Mouse (Mus musculus) layer of hippocampus, postnatal 14 days (tissue): Measurements from ENCODE around the gene M6pr. TPM values are rescaled to one million over a fixed set of nuclear protein-coding genes. Genes with fewer than 3 reads are reported as not detected.
A peak's percentile ranks its signal among the peaks of the same experiment; 100 is the strongest.

Source experiments
- DNase-seq, 2 experiments: peaks; one replicate each; pipeline ENCODE4 v3.0.0; 2021 to 2022; ENCODE audit warnings: low spot score in 2 of 2, mixed read lengths in 1 of 2
- total RNA-seq, 2 experiments: library from RNA; stranded (reverse); gene quantifications; 2 replicates each; pipeline ENCODE4 v1.2.3; 2021

Gene M6pr
- total RNA-seq, 2 experiments from 2014 or later = 55.3 to 57.5 TPM

DNA sequence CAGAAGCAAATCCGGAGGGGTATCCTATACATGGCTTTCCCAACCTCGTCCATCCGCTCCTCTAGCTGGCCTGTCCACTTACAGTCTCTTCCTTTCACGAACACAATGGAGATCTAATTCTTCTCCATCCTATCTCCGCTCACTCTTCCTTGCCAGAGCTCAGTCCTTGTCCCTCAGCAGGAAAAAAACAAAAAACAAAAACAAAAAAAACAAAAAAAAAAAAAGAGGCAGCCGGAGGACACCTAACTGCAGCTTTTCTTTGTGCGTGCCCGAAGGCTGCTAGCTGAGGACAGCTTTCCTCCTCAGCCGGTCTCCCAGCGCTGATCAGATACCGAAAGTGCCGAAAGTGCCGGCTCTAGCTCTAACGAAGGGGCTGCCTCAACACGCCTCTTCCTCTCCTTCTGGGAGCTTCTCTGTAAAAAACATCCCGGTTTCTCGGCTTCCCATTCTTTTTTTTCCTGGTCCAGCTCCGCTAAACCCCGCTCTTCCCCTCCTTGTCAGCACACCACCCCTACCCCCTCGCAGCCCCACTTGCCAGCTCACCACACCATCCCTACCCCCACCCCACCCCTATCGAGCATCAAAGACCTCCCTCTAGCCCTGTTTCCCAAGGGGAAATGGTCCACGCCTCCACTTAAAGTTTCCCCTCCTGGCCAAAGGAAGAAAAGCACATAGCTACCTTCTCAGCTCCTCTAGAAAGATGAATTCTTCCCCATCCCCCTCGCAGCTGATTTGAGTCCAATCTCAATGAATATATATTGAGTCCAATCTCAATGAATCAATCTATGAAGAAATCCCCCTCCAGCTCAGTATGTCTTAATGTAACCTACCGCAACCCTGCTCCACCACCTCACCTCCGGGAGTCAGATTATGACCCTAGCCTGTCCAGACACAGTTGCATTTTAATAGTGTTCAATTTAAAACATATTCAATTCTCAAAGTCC, 11.0 kb upstream of the M6pr start:
- no peak for DNase-seq

GRCm38 (mm10) chr6:122298223-122298609, 10.3 kb upstream of the M6pr start:
- DNase-seq = no peak

DNA sequence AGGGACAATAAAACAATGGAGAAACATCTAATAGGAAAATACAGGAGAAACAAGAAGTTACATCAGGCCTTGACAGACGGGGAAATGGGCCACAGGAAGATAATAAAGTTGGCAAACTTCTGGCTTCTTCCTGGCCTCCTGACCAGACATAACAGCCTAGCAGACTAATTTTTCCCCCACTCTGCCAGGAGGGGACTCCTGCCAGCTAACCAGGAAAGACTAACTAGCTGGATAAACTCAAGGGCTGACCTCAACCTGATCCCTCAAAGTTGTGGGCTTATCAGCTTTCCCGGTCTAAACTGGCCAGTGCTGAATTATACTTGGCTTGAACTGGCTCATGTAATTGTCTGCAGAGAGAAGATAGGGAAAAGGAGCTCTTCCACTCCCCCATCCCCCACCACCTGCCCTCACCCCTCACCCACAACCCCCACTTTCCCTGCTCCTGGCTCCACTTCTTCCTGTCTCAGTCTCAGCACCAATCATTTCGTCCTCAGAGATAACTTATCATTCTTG, 8.8 kb upstream of the M6pr start:
- DNase-seq = no peak

GRCm38 (mm10) chr6:122302121-122302520, 6.4 kb upstream of the M6pr start:
- no peak for DNase-seq

- no peak for DNase-seq
Measured at GRCm38 (mm10) chr6:122302661-122303060, 5.9 kb upstream of the M6pr start.

- no peak for DNase-seq
Measured at GRCm38 (mm10) chr6:122303526-122303925, 5.0 kb upstream of the M6pr start.

DNA sequence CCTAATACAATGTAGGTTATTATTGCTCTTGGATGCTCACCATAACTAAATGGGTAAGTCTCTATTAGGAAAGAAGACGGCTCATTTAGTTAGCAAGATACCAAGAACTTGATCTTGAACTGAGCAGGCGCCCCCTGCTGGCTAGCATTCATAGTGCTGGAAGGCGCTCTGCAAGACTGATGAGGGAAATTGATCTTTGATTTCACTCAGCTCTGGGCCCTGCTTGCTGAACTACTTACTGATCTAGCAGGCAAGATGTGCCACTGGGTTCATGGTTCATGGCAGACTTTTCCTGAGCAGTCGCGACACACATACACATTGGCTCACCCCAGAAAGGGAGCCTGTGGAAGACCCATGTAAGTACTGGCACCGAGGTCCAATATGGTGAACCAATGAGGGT, 4.2 kb upstream of the M6pr start:
- peak; percentile 75 to 83 for DNase-seq

GRCm38 (mm10) chr6:122304790-122305555, 3.5 kb upstream of the M6pr start:
- DNase-seq = no peak

DNA sequence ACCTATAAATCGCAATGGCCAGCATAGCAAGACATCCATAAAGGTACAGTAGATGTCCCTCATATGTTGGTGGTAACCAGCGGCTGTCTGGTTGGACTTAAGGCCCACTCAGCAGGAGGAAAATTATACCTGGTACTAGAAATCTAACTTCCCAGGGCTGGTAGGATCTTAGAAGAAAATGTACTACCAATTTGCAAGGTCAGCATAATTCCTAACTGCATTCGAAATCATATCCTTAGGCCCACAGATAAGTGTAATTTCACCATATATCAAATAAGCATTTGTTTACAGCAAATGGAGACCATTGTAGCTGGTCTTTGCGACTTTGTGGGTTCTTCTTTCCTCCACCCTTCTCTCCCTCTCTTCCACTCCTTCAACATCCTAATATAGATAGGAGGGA, 1.8 kb upstream of the M6pr start:
- DNase-seq = no peak

GRCm38 (mm10) chr6:122308136-122308504, 400 bp upstream of the M6pr start:
- DNase-seq = no peak

DNA sequence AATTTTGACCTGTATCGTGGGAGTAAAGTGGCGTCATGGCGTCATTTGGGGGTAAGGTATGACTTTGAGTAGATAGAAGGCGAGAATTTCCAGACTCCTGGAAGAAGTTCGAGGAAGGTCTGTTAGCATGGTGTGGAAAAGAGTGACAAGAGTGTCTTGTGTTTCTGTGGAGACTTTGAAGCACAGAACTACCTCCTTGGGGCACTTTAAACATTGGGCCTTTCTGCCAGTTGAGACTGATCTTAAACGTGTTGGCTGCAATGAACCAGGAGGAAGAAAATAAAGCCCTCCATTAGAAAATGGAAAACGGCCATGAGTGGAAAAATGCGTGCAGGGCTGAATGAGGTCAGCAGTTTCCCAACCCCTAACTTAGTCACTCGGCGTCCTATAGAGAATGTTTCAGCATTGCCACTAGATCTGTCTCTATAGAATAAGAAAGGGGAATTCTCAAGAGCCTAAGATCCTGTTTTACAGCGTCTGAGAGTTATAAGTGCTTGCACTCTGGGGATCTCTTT, 983 bp downstream of the M6pr start:
- no peak for DNase-seq

DNA sequence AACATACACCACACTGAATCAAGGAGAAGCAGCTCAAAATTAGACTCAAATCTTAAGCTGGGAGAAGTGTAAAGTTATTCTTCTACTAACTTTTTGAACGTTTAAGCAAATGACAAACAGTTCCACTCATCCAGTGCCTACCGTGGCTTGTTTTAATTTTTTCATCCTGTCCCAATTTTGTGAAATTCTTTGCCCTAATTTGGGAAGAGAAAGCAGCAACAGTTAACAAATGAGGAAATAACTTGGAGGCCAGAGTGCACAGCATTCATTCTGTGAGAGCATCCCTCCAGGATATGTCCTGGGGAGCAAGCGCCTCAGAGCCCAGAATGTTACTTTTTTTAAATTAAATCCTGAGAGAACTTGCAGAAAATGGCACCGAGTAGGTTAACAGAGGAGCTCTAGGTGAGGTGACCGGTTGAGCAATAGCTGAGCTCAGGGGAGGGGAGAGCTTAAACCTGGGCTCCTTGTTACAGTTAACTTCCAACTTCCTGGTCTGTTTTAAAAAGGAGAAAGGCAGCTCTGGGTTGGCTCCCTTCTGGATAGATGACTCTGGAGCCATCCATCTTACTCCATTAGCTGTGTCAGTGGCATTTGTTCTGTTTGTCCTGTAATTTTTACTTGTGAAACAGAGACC, 1.8 kb downstream of the M6pr start:
- no peak for DNase-seq

DNA sequence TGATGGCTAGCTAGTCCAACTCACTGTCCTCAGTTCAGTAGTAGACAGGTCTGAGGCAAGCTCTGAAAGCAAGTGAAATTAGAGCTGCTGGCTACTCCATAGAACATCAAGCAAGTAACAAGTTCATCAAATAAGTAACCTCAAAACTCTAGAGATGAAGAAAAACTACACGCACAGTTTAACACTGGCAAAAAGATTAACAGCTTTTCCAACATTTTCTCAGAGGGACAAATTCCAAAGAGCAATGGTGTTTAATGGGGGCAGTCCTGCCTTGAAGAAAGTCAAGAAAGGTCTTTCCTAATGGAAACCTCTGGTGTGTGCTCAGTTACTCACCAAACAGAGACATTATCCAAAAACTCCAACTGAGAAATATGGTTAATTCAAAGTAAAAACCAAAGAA, 10.2 kb downstream of the M6pr start:
- DNase-seq = no peak

GRCm38 (mm10) chr6:122325361-122325975, 16.9 kb downstream of the M6pr start:
- DNase-seq = no peak

DNA sequence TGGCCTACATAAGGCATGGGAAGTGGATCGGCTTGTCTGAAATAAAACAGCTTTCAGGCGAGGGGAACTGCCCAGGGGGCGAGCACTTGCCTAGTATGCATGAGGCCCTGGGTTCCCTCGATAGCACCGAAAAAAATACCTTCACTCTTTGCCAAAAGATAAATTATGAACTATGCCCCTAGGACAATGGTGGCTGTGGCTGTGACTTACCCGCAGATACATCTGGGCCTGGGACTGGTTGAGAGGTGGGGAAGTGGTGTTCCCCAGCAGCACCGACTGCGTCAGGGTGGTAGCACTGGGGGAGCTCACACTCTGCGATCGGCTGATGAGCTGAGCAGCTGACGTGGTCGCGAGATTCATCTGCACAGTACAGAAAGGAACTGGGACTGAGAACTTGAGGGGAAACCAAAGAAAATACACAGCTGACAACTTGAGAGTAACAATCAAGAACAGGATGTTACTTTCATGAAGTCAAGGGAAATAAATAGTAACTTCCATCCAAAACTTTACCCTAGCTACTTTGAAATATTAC, 24.6 kb downstream of the M6pr start:
- no peak for DNase-seq

GRCm38 (mm10) chr6:122334786-122335340, 26.3 kb downstream of the M6pr start:
- DNase-seq = no peak

GRCm38 (mm10) chr6:122337546-122337945, 29.0 kb downstream of the M6pr start:
- DNase-seq = no peak

- DNase-seq = peak; percentile 64 to 75
Measured at GRCm38 (mm10) chr6:122339047-122339647, 30.6 kb downstream of the M6pr start.

- peak; percentile 83 for DNase-seq
Measured at GRCm38 (mm10) chr6:122339648-122340341, 31.3 kb downstream of the M6pr start.
